Comparison of ENCODE assay signal across 8 mouse cellular contexts in the genomic region with DNA sequence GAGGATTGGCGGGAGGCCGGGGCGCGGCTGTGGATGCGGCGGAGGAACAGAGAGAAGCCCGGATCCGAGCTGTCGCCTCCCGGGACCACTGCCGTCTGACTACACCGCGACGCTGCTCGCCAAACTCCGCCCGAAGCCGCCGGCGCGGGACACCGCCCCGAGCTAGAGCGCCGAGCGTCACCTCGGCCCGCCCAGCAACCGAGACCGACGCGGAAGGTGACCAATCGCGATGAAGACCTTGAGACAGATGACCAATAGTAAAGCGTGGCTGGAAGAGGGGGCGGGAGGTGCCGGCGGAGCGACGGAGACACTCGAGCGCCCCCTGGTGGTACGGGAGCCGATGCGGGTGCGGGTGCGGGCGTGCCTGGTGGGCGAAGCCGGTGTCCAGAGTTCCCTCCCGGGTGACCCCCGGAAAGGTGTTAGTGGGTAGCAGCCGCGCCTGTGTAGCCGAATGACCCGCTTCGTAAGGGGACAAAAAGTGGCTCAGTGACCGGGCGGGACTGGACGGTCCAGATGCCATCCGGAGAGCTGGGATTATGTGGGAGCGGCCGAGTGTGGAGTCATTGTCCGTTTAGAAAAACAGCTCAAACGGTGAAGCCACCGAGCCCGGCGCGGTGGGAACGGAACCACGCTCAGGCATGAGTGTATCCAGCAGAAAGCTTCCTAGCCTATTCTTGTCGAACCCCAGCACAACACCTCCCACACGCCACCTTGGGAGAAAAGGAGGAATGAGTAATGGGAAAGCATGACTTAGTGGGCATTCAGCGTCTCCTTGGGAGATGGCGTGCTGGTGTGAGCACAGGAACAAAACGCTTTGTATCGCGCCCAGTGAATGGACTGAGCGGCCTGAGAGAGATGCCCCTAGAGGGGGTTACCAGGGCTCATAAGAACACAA. TPM values are rescaled to one million over a fixed set of nuclear protein-coding genes. Genes with fewer than 3 reads are reported as not detected.
A peak's percentile ranks its signal among the peaks of the same experiment; 100 is the strongest.
DNase-seq lines count a peak whose midpoint lies in the region; ATAC-seq lines count a peak whose summit lies in the region.

Gene Kif1b, minus strand, starts transcription at position 98 of the 895 bp plus-strand sequence.

- H3K9ac ChIP-seq in heart, embryonic 13.5 days, result peak within 1 kb of the TSS; percentile 99
- H3K9ac ChIP-seq in liver, embryonic 12.5 days, result peak within 1 kb of the TSS; percentile 88
- H3K9ac ChIP-seq in stomach, embryonic 15.5 days, result peak within 1 kb of the TSS; percentile 98

- H3K27me3 ChIP-seq in heart, embryonic 13.5 days (replicated peaks), result no peaks in the 10 kb centered on the region
- peaks cover 39% of the 10 kb centered on the region for H3K27me3 ChIP-seq in liver, embryonic 12.5 days (replicated peaks)
- no peaks in the 10 kb centered on the region for H3K27me3 ChIP-seq in stomach, embryonic 15.5 days (replicated peaks)

- ATAC-seq in erythroid progenitor cell, adult 5-6 weeks (replicated peaks; ENCODE audit: low FRiP score, poor library complexity, severe bottlenecking), result peak; percentile 99
- ATAC-seq in heart, embryonic 13.5 days (ENCODE audit: extremely low read depth, insufficient number of reproducible peaks, low FRiP score, low TSS enrichment), result peak; percentile 93
- peak; percentile 98 for ATAC-seq in liver, embryonic 12.5 days
- ATAC-seq in stomach, embryonic 15.5 days (ENCODE audit: insufficient read depth, low FRiP score, low read depth), result peak; percentile 99

- no peaks in the 10 kb centered on the region for H3K9me3 ChIP-seq in heart, embryonic 13.5 days
- H3K9me3 ChIP-seq in liver, embryonic 12.5 days (replicated peaks), result no peaks in the 10 kb centered on the region
- no peaks in the 10 kb centered on the region for H3K9me3 ChIP-seq in stomach, embryonic 15.5 days

- H3K36me3 ChIP-seq in heart, embryonic 13.5 days, result no peaks in the 10 kb centered on the region
- H3K36me3 ChIP-seq in liver, embryonic 12.5 days, result no peaks in the 10 kb centered on the region
- no peaks in the 10 kb centered on the region for H3K36me3 ChIP-seq in stomach, embryonic 15.5 days

- H3K4me1 ChIP-seq in heart, embryonic 13.5 days, result peaks cover 40% of the 10 kb centered on the region
- H3K4me1 ChIP-seq in liver, embryonic 12.5 days, result peaks cover 41% of the 10 kb centered on the region
- peaks cover 9% of the 10 kb centered on the region; the same call in 1 of the 2 replicates for H3K4me1 ChIP-seq in stomach, embryonic 15.5 days

- H3K4me2 ChIP-seq in heart, embryonic 13.5 days, result peak within 1 kb of the TSS; percentile 78
- peak within 1 kb of the TSS; percentile 100 for H3K4me2 ChIP-seq in liver, embryonic 12.5 days
- H3K4me2 ChIP-seq in stomach, embryonic 15.5 days, result peak within 1 kb of the TSS; percentile 75

- peak within 1 kb of the TSS; percentile 91 for H3K4me3 ChIP-seq in heart, embryonic 13.5 days
- peak within 1 kb of the TSS; percentile 85 for H3K4me3 ChIP-seq in liver, embryonic 12.5 days
- peak within 1 kb of the TSS; percentile 92 for H3K4me3 ChIP-seq in stomach, embryonic 15.5 days (replicated peaks)

- H3K27ac ChIP-seq in heart, embryonic 13.5 days (replicated peaks), result peak within 1 kb of the TSS; percentile 96
- peak within 1 kb of the TSS; percentile 67 for H3K27ac ChIP-seq in liver, embryonic 12.5 days
- H3K27ac ChIP-seq in stomach, embryonic 15.5 days, result peak within 1 kb of the TSS; percentile 90

- under 1% methylated on average over 79 of the region's 79 CpGs for WGBS in heart, embryonic 13.5 days
- 1% methylated on average over 79 of the region's 79 CpGs for WGBS in liver, embryonic 12.5 days (ENCODE audit: insufficient replicate concordance)
- under 1% methylated on average over 79 of the region's 79 CpGs for WGBS in stomach, embryonic 15.5 days

- DNase-seq in CD4-positive helper T cell, adult 2 months (ENCODE audit: low read depth, low spot score), result peak; percentile 97
- DNase-seq in brain, embryonic 18.5 days (ENCODE audit: low read depth, low spot score), result peak; percentile 94
- DNase-seq in kidney, postnatal 10 days, result peak; percentile 99
- DNase-seq in natural killer cell, adult 2 months (ENCODE audit: low spot score in 2 of 2), result peak; percentile 98

RNA-seq across cellular contexts. Expression of gene Kif1b, which starts in this region (rescaled TPM):
- total RNA-seq in erythroid progenitor cell, adult 5-6 weeks (2015; ENCODE audit: low replicate concordance), result 4.6 and 5.4 TPM in 2 replicates
- 7.4 and 8.0 TPM in 2 replicates for total RNA-seq in erythroid progenitor cell, adult 5-6 weeks (2017; ENCODE audit: low replicate concordance)
- polyA plus RNA-seq in heart, embryonic 13.5 days (2015; fragmentation: Nextera tagmentation; extraction: Ambion mirVana), result 37.8 and 39.9 TPM in 2 replicates
- 9.1 and 9.2 TPM in 2 replicates for polyA plus RNA-seq in liver, embryonic 12.5 days (2016; fragmentation: Nextera tagmentation; extraction: Ambion mirVana)
- 31.8 and 39.3 TPM in 2 replicates for polyA plus RNA-seq in stomach, embryonic 15.5 days (2015; fragmentation: Nextera tagmentation; extraction: Ambion mirVana)

Comparison
In these comparisons a context has a peak if more than half of its experiments do, and no peak if none do; other contexts are left out.
1. Peak in every context shown above with its lines: DNase-seq, ATAC-seq, H3K4me3 ChIP-seq and H3K27ac ChIP-seq.